Mouse (Mus musculus) erythroblast, adult 5-6 weeks (primary cell): ENCODE results near the gene Brd9. TPM values are rescaled to one million over a fixed set of nuclear protein-coding genes. Genes with fewer than 3 reads are reported as not detected.

ENCODE experiments used
- ATAC-seq: replicated peaks from 2 replicates; pipeline ENCODE4 v1.8.0; 2016; ENCODE audit warnings: moderate number of reproducible peaks, mild to moderate bottlenecking, moderate TSS enrichment, inconsistent platforms; ENCODE audit not compliant: poor library complexity, low FRiP score, severe bottlenecking
- total RNA-seq, 2 experiments: library from RNA; stranded (forward) in 1 of 2; stranded (reverse) in 1 of 2; fragments of 150-400 nt in 1 of 2; fragments of 200-764, 138-1000 nt in 1 of 2; gene quantifications; 2 replicates each; pipeline versions ENCODE4 v1.2.3 to v1.2.4; 2015 to 2017; ENCODE audit warnings: low replicate concordance in 2 of 2

Brd9 gene
- total RNA-seq (2015; ENCODE audit: low replicate concordance) (12.3 and 17.1 TPM in 2 replicates), total RNA-seq (2017; ENCODE audit: low replicate concordance) (32.5 and 37.6 TPM in 2 replicates)

DNA sequence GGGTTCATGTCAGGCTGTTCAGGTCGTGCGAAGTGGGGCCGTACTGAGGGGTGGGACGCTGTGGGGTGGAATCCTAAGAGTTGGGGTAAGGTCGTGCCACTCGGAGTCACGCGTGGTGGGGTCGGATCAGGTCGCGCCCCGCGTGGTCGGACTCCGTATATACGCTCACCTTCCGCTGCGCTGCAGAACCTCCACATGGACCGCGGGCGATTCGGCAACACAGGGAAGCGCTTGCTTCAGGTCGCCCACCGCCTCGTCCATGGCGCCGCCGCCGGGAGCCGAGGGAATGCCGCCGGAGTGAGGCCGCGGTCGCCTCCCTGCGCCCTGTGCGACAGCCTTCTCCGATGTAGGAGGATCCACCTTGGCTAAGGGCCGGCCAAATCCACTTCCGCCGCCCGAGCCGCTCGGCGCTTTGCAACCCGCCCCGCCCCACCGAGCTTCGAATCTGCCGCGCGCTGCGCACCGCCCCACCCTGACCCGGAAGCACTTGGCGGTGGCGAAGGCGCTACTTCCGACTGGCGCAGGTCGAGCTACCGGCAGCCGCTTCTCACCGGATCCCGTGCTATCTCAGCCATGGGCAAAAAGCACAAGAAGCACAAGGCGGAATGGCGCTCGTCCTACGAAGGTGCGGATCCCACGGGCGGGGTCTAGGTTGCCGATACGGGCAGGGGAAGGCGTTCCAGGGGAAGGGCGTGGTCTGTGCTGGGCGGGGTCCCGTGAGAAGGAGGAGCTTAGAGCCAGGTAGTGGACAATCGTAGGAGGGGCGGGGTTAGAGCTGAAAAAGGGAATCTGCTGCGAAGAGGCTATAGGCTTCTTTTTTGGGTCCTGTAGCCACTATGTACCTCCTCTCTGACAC, at the start of gene Brd9, which contains the start of gene Trip13:
Gene Brd9, plus strand, starts transcription at position 491 of the 856 bp plus-strand sequence.
Gene Trip13, minus strand, starts transcription at position 464 of the 856 bp plus-strand sequence.
- ATAC-seq, result peak; percentile 97

DNA sequence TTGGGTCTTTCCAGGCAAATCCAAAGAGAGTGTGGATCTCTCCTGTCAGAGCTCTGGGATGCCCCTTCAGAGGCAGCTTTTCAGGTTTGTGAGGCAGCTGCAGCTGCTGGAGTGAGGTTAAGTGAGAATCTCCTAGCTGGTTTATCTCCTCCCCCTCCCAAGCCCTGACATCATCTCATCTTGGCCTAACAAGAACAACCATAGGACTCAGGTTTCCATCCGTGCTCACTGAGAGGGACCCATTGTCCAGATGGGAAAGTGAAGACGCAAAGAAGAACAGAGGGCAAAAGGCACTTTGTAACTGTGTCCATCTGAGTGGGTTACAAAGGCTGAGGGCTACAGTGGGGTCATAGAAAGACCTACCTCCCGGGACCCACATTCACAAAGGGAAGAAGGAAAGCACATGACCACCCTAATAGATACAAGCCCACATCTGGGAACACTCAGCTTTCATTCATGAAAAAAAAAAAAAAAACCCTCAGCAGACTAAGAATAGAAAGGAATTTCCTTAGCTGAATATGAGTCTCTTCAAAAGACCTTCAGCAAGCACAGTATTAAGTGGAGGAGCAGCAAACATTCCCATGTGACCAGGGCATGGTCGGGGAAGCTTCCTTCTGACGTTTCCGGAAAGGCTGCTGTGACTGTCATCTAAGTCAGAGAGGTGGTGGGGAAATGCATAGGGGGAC, 45.0 kb upstream of the Brd9 start:
- ATAC-seq, result no peak

GRCm38 (mm10) chr13:73897561-73897960, 40.0 kb upstream of the Brd9 start:
- ATAC-seq, result no peak

DNA sequence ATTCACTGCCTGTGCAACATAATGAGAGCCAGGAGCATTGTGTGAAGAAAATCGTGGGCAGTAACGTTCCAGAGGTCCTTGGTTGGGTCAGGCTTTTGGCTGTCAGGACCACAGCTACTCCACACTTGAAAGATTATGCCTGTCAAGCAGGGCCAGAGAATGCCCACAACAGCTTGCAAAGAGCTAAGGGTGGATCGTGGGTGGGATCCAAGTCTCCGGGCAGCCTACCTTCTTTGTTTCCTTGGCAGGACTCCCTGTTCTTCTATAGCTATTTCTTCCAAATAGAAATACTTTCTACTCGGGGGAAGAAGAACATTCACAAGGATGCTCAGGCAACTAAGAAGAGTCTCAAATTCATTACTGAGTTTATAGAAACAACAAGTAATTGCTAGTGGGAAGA, 30.5 kb upstream of the Brd9 start:
- ATAC-seq, result no peak

DNA sequence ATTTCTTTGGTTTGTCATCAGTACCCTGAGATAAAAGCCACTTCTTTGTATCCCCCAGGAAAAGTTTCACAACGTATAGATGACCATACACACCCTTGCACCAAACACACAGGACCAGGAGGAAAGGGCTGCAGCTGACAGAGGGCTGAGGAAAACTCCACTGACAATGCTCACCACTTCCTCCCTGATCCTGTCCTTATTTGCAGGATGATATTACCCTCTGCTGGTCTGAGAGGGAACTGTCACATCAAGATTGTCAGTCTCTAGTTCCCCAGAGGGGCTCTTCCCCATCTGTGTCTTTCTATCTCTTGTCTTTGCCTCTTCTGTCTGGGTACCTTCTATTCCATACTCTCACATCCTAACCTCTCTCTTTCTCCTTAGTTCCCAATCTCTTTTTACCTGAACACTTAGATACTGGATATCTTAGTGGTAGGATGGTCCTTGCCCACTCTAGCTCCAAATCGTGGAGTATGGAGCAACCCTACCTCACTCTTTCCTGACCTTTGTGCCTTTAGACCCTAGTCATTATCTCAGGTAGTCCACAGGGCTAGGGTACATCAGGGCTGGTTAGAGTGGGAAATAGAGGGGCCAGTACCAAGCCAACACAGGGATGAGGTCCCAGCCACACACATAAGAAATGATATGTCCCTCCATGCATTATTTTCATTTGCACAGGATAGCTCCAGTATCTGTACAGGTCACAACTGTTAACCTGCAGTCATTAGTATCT, 29.8 kb upstream of the Brd9 start:
- ATAC-seq, result no peak

DNA sequence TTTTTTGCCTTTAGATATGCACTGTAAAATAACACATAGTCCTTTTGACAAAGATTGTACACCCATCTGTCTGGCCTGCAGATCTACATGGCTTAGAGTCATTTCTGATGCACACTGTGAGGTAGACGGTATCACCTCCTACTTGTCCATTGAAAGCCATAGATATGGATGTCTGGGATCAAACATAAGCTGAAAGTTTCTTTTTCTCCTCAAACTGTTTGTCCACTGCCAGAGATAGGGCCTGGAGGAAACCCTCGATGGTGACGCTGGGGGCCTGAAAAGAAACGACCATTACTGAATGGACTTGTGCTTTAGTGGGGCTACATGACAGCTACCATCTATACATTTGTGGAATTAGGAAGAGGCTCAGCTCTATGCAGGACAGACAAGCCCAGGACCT, 24.5 kb upstream of the Brd9 start:
- no peak for ATAC-seq

GRCm38 (mm10) chr13:73932201-73932600, 5.4 kb upstream of the Brd9 start:
- ATAC-seq, result no peak

DNA sequence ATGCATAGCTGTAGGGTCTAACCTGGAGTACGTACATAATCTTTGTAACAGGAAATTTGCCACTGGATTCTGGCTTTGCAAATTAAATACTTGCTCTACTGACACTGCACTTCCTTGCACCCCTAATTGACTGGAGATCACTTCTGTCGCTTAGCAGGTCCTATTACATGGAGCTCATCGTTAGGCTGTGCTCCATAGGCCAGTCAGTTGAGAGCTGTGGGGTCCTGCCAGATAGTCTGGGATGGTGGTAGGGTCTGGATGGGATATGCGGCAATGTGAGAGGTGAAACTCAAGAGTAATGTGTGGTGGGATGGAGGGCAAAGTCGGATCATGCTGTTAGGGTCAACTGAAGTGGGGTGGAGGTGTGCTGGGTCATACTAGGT, 682 bp upstream of the Brd9 start:
- peak; percentile 19 for ATAC-seq

- ATAC-seq, result peak; percentile 27; the same call in 1 of the 2 replicates
Measured at GRCm38 (mm10) chr13:73938177-73938560, 558 bp downstream of the Brd9 start.

GRCm38 (mm10) chr13:73939101-73939500, 1.5 kb downstream of the Brd9 start:
- ATAC-seq, result no peak

DNA sequence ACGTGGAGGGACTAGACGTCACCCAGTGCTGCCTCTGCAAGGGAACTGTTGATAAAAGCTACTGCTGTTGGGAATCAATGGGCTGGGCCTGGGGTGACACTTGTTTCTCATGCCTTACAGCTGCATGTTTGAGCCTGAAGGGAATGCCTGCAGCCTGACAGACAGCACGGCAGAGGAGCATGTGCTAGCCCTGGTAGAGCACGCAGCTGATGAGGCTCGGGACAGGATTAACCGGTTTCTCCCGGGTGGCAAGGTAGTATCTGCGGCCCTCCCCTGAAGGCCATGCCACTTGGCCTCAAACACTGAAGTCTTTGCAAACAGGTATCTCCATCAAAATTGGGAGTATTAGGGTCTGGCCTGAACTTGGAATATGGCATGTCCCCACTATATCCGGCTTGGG, 7.0 kb downstream of the Brd9 start:
- ATAC-seq, result no peak

DNA sequence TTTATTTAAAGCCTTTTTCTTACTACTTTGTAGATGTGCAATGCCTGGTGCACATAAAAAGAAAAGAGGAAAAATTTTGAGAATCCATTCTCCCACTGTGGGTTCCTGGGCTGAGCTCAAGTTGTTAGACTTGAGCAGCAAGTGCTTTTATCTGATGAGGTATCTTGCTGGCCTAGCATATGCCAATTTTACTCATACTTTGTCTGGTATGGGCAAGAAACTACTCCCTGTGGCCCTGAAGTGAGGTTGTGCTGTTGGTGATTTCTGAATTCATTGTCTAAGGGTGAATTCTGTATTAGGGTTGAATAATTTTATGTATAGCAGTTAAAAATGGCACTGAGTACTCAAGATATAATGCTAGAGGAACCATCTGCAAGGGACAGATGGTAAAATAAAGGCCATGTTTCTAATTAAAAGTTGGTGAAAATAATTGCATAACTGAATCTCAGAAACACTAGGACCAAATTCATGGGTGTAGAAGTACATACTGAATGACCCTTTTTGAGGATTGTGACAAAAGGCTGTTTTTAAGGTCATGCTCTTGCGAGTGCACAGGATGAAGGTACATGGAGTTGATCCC, 16.0 kb downstream of the Brd9 start:
- no peak for ATAC-seq

DNA sequence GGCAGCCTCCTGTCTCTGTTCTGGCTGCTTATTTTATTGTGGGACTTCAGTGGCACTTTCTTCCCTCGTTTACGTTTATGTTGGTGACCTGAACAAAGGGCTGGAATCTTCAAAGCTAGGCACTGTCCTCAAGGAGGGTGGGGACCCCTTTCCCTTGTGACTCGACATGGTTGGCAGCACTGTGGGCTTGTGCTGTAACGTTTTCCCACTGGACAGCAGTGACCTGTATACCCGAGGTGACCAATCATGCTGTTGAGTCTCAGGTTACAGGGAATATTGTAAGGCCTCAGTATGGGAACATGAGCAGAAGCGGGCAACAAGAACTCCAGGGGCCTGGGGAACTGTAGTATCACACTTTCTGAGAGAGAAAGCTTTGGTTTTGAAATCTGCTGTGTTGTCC, 17.1 kb downstream of the Brd9 start:
- ATAC-seq, result no peak

DNA sequence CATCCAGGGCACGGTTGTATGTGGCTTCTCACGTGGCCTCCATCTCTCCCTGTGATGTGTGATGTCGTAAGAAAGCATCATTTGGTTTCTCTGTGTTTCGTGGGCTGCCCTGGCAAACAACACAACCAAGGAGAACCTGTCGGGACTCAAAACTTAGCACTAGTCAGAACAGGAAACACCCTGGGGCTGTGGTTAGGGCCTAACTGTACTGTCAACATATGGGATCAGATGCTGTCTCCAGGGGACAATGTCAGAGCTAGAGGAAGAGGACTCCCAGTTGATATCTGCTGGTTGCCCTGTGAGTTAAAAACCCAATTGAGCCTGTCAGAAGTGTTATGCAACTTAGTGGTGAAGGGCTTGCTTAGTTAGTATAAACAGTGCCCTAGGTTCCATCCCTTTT, 17.9 kb downstream of the Brd9 start:
- ATAC-seq, result no peak

DNA sequence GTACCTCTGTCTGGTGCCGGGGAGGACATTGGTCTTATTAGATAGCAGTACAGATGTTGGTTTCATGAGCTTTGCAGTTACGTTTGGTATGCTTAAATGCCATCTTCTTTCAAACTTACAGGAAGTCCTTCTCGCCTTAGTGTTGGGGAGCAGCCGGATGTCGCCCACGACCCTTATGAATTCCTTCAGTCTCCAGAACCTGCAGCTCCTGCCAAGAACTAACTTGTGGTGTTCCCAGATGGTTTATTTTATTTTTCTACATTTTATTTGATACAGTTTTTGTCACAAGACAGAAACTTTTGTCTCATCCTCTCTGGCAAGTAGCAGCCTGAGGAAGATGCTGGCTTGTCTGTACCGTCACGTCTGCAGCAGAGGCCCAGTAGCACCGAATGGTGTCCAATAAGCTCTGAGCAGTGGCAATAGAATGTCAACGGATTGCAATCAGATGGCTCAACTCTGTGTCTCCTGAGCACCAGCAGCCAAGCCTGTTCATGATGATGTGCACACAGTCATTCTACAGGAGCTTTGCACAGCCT, 22.6 kb downstream of the Brd9 start:
- no peak for ATAC-seq

GRCm38 (mm10) chr13:73961177-73961576, 23.6 kb downstream of the Brd9 start:
- no peak for ATAC-seq

DNA sequence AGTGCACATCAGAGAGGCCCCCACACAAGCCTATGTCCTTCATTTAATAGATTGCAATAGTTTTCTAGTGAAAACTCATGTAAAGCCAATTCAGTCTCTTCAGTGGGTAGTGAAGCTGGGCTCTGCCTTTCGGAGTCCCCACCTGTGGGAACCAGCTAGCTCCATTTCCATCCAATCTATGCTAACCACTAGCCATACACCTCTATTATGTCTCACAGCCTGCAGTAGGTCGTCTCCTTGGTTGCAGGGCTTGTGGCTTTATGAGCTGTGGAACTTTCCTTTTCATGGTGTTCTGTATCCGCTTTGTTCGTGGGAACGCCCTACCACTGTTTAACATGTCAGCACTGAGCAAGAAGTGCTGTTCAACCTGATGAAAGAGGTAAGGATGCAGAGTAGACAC, 25.9 kb downstream of the Brd9 start, which contains the start of gene Zdhhc11:
Gene Zdhhc11, plus strand, starts transcription at position 301 of the 400 bp plus-strand sequence.
- no peak for ATAC-seq

DNA sequence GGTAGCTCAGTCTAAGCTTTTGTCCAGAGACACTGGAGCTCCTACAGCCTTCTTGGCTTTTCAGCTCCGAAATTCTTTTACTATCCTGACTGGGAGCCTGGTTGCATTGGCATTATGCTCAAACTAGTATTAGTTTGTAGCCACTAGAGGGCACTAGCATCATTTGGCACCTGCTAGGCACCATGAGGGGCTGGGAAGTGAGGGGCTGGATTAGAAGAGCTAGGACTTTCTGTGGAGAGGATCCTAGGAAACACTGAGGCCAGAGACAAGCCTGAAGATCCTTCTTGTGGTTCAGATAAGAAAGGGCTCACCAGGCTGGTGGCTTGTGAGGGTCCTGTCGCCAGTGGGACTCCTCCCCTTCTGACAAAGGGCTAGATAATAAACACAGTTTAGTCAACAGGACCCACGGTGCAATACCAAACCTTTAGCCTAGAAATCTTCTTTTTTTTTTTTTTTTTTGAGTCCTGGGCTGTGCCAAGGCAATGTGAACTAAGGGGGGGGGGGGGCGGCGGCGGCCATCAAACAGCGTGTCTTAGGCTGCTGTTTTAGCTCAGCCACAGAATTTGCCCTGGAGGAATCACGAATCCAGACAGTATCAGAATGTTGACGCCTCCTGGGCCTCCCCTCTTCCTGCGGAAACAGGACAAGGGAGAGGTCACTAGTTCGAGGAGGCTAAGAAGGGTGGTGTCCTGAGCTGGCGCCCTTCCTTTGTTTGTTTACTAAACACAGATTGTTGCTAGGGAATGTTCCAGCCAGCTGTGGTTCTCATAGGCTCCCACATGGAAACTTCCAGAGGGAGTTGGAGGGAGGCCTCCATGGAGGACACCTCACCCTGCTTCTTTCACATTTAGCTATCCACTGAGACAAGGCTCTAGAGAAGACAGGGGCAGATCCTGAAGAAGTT, 33.2 kb downstream of the Brd9 start:
- ATAC-seq, result peak; percentile 66

GRCm38 (mm10) chr13:73974523-73974922, 36.9 kb downstream of the Brd9 start:
- ATAC-seq, result no peak
